Mouse (Mus musculus) liver, embryonic 14.5 days (tissue): ENCODE results near the gene Megf11.

Experiments used
- CTCF ChIP-seq: IDR thresholded peaks from 2 replicates; pipeline ENCODE4 v1.5.1; 2016; ENCODE audit warnings: antibody characterized with exemption, low read depth, control low read depth
- EP300 ChIP-seq: IDR thresholded peaks from 2 replicates; pipeline ENCODE4 v1.6.1; 2016; ENCODE audit warnings: antibody characterized with exemption, low read depth

DNA sequence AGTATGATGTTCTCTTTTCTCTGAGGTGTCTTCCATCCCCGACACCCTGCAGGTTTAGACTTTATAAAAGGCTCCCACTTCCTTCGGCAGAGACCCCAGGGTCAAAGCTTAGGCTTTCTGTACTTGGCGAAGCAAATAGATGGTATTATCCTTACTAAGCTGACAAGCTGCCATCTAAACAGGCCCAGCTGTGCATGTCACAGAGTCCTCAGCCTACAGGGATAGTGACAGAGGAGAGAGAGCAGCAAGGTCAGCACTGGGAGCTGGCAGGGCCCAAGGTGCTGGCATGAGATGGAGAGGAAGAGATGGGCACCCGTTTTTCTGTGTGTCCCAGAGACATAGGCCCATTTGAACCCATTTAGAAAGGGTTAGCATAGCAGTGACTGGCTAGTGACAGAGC lies 156.8 kb downstream of the Megf11 start:
- TF ChIP-seq CTCF (no peak), EP300 (no peak)
